Mouse (Mus musculus) thymus, postnatal 36 days (tissue): ENCODE results near the gene Pdzd4.
A peak's percentile ranks its signal among the peaks of the same experiment; 100 is the strongest.

Experiments used
- DNase-seq, 2 experiments: peaks; one replicate each; pipeline ENCODE4 v3.0.0; 2022; ENCODE audit warnings: mixed read lengths in 2 of 2

Pdzd4 gene

GRCm38 (mm10) chrX:73785666-73786065 lies 39.1 kb downstream of the Pdzd4 start:
- DNase-seq, result no peak

- no peak for DNase-seq
Measured at GRCm38 (mm10) chrX:73782227-73782626, 42.5 kb downstream of the Pdzd4 start.

GRCm38 (mm10) chrX:73774802-73775483 lies 49.8 kb downstream of the Pdzd4 start:
- no peak for DNase-seq

GRCm38 (mm10) chrX:73774168-73774760 lies 50.5 kb downstream of the Pdzd4 start, which contains the start of gene Srpk3:
Gene Srpk3 (plus strand): TSS chrX:73774405.
- no peak for DNase-seq

GRCm38 (mm10) chrX:73767267-73767666 lies 57.5 kb downstream of the Pdzd4 start:
- DNase-seq, result peak; percentile 34 to 40

- DNase-seq, result no peak
Measured at GRCm38 (mm10) chrX:73765311-73765710, 59.5 kb downstream of the Pdzd4 start.

GRCm38 (mm10) chrX:73758611-73759290 lies 66.0 kb downstream of the Pdzd4 start:
- no peak for DNase-seq

- DNase-seq, result no peak
Measured at GRCm38 (mm10) chrX:73756334-73757140, 68.2 kb downstream of the Pdzd4 start, which contains the start of gene Plxnb3. Gene Plxnb3 (plus strand): TSS chrX:73757090.

- no peak for DNase-seq
Measured at GRCm38 (mm10) chrX:73748977-73749376, 75.8 kb downstream of the Pdzd4 start.

GRCm38 (mm10) chrX:73744774-73745481 lies 79.8 kb downstream of the Pdzd4 start:
- DNase-seq, result no peak
